16 mouse cellular contexts compared by ENCODE assay signal in the genomic region with DNA sequence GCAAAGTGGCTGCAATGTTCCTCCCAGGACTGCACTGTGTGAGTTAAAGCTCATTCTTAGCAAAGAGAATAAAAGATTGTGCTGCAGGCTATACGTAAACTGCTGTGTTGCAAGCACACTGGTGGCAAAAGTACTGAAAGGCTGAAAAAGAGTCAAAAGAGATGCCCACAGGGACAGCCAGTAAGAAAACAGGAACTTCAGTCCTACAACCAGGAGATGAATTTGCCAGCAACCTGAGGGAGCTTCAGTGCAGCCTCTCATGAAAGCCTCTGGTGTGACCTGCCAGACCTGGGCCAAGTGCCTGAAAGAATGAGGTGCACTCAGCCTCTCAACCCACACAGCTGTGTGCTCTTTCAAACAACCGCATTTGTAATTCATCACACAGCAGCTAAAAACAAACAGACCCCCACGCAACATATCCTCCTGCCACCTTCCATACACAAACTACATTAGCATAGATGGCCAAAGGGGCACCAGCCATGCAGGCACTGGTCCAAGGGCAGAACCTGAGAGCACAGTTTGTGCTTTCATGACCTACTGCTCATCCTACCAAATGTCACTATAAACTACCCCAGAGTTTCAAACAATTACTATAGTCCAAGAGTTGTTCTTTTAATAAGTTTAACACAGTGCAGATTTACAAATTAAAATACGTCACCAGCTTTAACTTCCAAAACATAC. TPM values are rescaled to one million over a fixed set of nuclear protein-coding genes. Genes with fewer than 3 reads are reported as not detected.
DNase-seq lines count a peak whose midpoint lies in the region; ATAC-seq lines count a peak whose summit lies in the region.
"Had no signal": no experiment of that assay in that cellular context is flagged by ENCODE, and none has a peak within 500 bp of the region (broad histone marks: within the 10 kb centered on the region; RNA-seq: fewer than 3 reads in every experiment).

No protein-coding gene starts in this region.

- no peak overlapping the region for H3K4me3 ChIP-seq in embryonic facial prominence, embryonic 13.5 days
- no peak overlapping the region for H3K4me3 ChIP-seq in embryonic facial prominence, embryonic 10.5 days
- H3K4me3 ChIP-seq in kidney, embryonic 15.5 days (replicated peaks), result no peak overlapping the region
- H3K4me3 ChIP-seq in embryonic facial prominence, embryonic 14.5 days (ENCODE audit: low read depth, low read length), result no peak overlapping the region
- no peak overlapping the region for H3K4me3 ChIP-seq in neural tube, embryonic 15.5 days (replicated peaks)
- H3K4me3 ChIP-seq: embryonic facial prominence, embryonic 12.5 days; heart, embryonic 10.5 days; limb, embryonic 12.5 days; myocyte had no signal

- peaks cover 40% of the 10 kb centered on the region for H3K4me1 ChIP-seq in embryonic facial prominence, embryonic 13.5 days
- H3K4me1 ChIP-seq in embryonic facial prominence, embryonic 10.5 days, result peaks cover 25% of the 10 kb centered on the region
- peaks cover 35% of the 10 kb centered on the region for H3K4me1 ChIP-seq in kidney, embryonic 15.5 days
- H3K4me1 ChIP-seq in embryonic facial prominence, embryonic 14.5 days (ENCODE audit: control insufficient read depth, insufficient read depth, low read length), result peaks cover 9% of the 10 kb centered on the region; the same call in 1 of the 2 replicates
- peaks cover 56% of the 10 kb centered on the region for H3K4me1 ChIP-seq in neural tube, embryonic 15.5 days

- no peak overlapping the region for H3K27ac ChIP-seq in embryonic facial prominence, embryonic 13.5 days
- H3K27ac ChIP-seq in embryonic facial prominence, embryonic 10.5 days (replicated peaks), result no peak overlapping the region
- H3K27ac ChIP-seq in kidney, embryonic 15.5 days, result no peak overlapping the region
- 0 out of 2 replicates have a peak overlapping the region, but pooled peaks have one; percentile 15 for H3K27ac ChIP-seq in embryonic facial prominence, embryonic 14.5 days (replicated peaks; ENCODE audit: low read depth, low read length)
- H3K27ac ChIP-seq in neural tube, embryonic 15.5 days (replicated peaks), result no peak overlapping the region; the same call in 1 of the 2 replicates
- H3K27ac ChIP-seq: embryonic facial prominence, embryonic 12.5 days; heart, embryonic 10.5 days; limb, embryonic 12.5 days had no signal

- H3K36me3 ChIP-seq in embryonic facial prominence, embryonic 13.5 days, result peaks cover 5% of the 10 kb centered on the region; the same call in 1 of the 2 replicates
- peaks cover 29% of the 10 kb centered on the region for H3K36me3 ChIP-seq in embryonic facial prominence, embryonic 10.5 days (replicated peaks)
- H3K36me3 ChIP-seq in kidney, embryonic 15.5 days, result peaks cover 7% of the 10 kb centered on the region
- peaks cover 8% of the 10 kb centered on the region; the same call in 1 of the 2 replicates for H3K36me3 ChIP-seq in embryonic facial prominence, embryonic 14.5 days (ENCODE audit: control insufficient read depth, insufficient read depth, low read length)
- H3K36me3 ChIP-seq in neural tube, embryonic 15.5 days, result no peaks in the 10 kb centered on the region; the same call in 1 of the 2 replicates

- WGBS in embryonic facial prominence, embryonic 13.5 days, result 77% methylated on average over 4 of the region's 4 CpGs
- 83% methylated on average over 4 of the region's 4 CpGs for WGBS in embryonic facial prominence, embryonic 10.5 days
- WGBS in kidney, embryonic 15.5 days, result 65% methylated on average over 4 of the region's 4 CpGs
- 60% methylated on average over 4 of the region's 4 CpGs for WGBS in embryonic facial prominence, embryonic 14.5 days
- WGBS in neural tube, embryonic 15.5 days, result 60% methylated on average over 4 of the region's 4 CpGs

- ATAC-seq in embryonic facial prominence, embryonic 13.5 days (ENCODE audit: insufficient number of reproducible peaks, insufficient read depth, low FRiP score, low TSS enrichment, low read depth), result no peak
- no peak for ATAC-seq in kidney, embryonic 15.5 days (replicated peaks; ENCODE audit: low FRiP score)
- no peak for ATAC-seq in embryonic facial prominence, embryonic 14.5 days (ENCODE audit: low read depth)
- ATAC-seq in megakaryocyte, adult 5-6 weeks (ENCODE audit: poor library complexity, severe bottlenecking), result peak; percentile 47
- ATAC-seq in neural tube, embryonic 15.5 days (ENCODE audit: low FRiP score), result no peak
- ATAC-seq: forebrain, postnatal 0 days had no signal

- H3K9ac ChIP-seq in embryonic facial prominence, embryonic 13.5 days, result peak overlapping the region; percentile 16; the same call in 1 of the 2 replicates
- H3K9ac ChIP-seq in kidney, embryonic 15.5 days, result no peak overlapping the region
- H3K9ac ChIP-seq in embryonic facial prominence, embryonic 14.5 days (ENCODE audit: low read depth, low read length), result no peak overlapping the region
- no peak overlapping the region for H3K9ac ChIP-seq in neural tube, embryonic 15.5 days (replicated peaks)
- H3K9ac ChIP-seq: embryonic facial prominence, embryonic 12.5 days; forebrain, postnatal 0 days; limb, embryonic 12.5 days had no signal

- H3K4me2 ChIP-seq in embryonic facial prominence, embryonic 13.5 days, result no peak overlapping the region
- H3K4me2 ChIP-seq in kidney, embryonic 15.5 days, result no peak overlapping the region
- no peak overlapping the region for H3K4me2 ChIP-seq in embryonic facial prominence, embryonic 14.5 days (ENCODE audit: low read depth, low read length)
- H3K4me2 ChIP-seq in neural tube, embryonic 15.5 days, result no peak overlapping the region
- H3K4me2 ChIP-seq: embryonic facial prominence, embryonic 12.5 days; limb, embryonic 12.5 days had no signal

- DNase-seq in embryonic facial prominence, embryonic 10.5 days (ENCODE audit: low spot score), result no peak
- peak; percentile 35 to 55 for DNase-seq in kidney, postnatal 25 days
- no peak for DNase-seq in embryonic facial prominence, embryonic 14.5 days (ENCODE audit: low spot score)
- no peak for DNase-seq in frontal cortex, postnatal 25 days (ENCODE audit: low spot score in 2 of 2)
- DNase-seq: adrenal gland, adult 2 months; cerebellum, postnatal 14 days; forebrain, postnatal 0 days; layer of hippocampus, postnatal 36 days had no signal

- no peaks in the 10 kb centered on the region for H3K27me3 ChIP-seq in embryonic facial prominence, embryonic 13.5 days
- H3K27me3 ChIP-seq in embryonic facial prominence, embryonic 10.5 days (replicated peaks; ENCODE audit: low read depth, poor library complexity, severe bottlenecking), result no peaks in the 10 kb centered on the region
- no peaks in the 10 kb centered on the region for H3K27me3 ChIP-seq in kidney, embryonic 15.5 days
- H3K27me3 ChIP-seq in embryonic facial prominence, embryonic 14.5 days (replicated peaks; ENCODE audit: control insufficient read depth, insufficient read depth, low read length), result no peaks in the 10 kb centered on the region
- no peaks in the 10 kb centered on the region for H3K27me3 ChIP-seq in neural tube, embryonic 15.5 days (replicated peaks)
- H3K27me3 ChIP-seq: embryonic facial prominence, embryonic 12.5 days; limb, embryonic 12.5 days had no signal

- H3K9me3 ChIP-seq in embryonic facial prominence, embryonic 13.5 days, result no peaks in the 10 kb centered on the region
- no peaks in the 10 kb centered on the region for H3K9me3 ChIP-seq in embryonic facial prominence, embryonic 10.5 days
- no peaks in the 10 kb centered on the region for H3K9me3 ChIP-seq in kidney, embryonic 15.5 days (replicated peaks)
- no peaks in the 10 kb centered on the region for H3K9me3 ChIP-seq in embryonic facial prominence, embryonic 14.5 days (ENCODE audit: control insufficient read depth, low read length)
- H3K9me3 ChIP-seq in neural tube, embryonic 15.5 days (replicated peaks), result no peaks in the 10 kb centered on the region
- H3K9me3 ChIP-seq: embryonic facial prominence, embryonic 12.5 days; heart, embryonic 10.5 days; limb, embryonic 12.5 days had no signal

RNA-seq across cellular contexts. Expression of a gene that starts 23.5 kb away (rescaled TPM):
- polyA plus RNA-seq in embryonic facial prominence, embryonic 13.5 days (2015; fragmentation: Nextera tagmentation; extraction: Ambion mirVana), result 40.9 and 44.1 TPM in 2 replicates
- 41.2 and 49.2 TPM in 2 replicates for polyA plus RNA-seq in embryonic facial prominence, embryonic 10.5 days (2016; fragmentation: Nextera tagmentation; extraction: Ambion mirVana)
- 33.5 and 38.0 TPM in 2 replicates for polyA plus RNA-seq in kidney, embryonic 15.5 days (2015; fragmentation: Nextera tagmentation; extraction: Ambion mirVana)
- polyA plus RNA-seq in embryonic facial prominence, embryonic 14.5 days (2014; fragmentation: Nextera tagmentation; extraction: Ambion mirVana), result 53.5 and 55.0 TPM in 2 replicates
- 86.2 and 87.9 TPM in 2 replicates for total RNA-seq in megakaryocyte, adult 5-6 weeks (2015)
- total RNA-seq in megakaryocyte, adult 5-6 weeks (2017), result 90.5 and 102 TPM in 2 replicates
- polyA plus RNA-seq in neural tube, embryonic 15.5 days (2015; fragmentation: Nextera tagmentation; extraction: Ambion mirVana), result 36.5 and 59.9 TPM in 2 replicates

RNA-seq across cellular contexts. Expression of a gene that starts 44.1 kb away (rescaled TPM):
- polyA plus RNA-seq in embryonic facial prominence, embryonic 13.5 days (2015; fragmentation: Nextera tagmentation; extraction: Ambion mirVana), result 47.9 and 49.8 TPM in 2 replicates
- 51.3 and 54.5 TPM in 2 replicates for polyA plus RNA-seq in embryonic facial prominence, embryonic 10.5 days (2016; fragmentation: Nextera tagmentation; extraction: Ambion mirVana)
- polyA plus RNA-seq in kidney, embryonic 15.5 days (2015; fragmentation: Nextera tagmentation; extraction: Ambion mirVana), result 48.9 and 52.5 TPM in 2 replicates
- polyA plus RNA-seq in embryonic facial prominence, embryonic 14.5 days (2014; fragmentation: Nextera tagmentation; extraction: Ambion mirVana), result 36.5 and 41.2 TPM in 2 replicates
- total RNA-seq in megakaryocyte, adult 5-6 weeks (2015), result 39.2 and 40.0 TPM in 2 replicates
- 34.3 and 56.2 TPM in 2 replicates for total RNA-seq in megakaryocyte, adult 5-6 weeks (2017)
- 45.8 and 47.6 TPM in 2 replicates for polyA plus RNA-seq in neural tube, embryonic 15.5 days (2015; fragmentation: Nextera tagmentation; extraction: Ambion mirVana)

Comparison
In these comparisons a context has a peak if more than half of its experiments do, and no peak if none do; other contexts are left out.
1. DNase-seq: peak in kidney, postnatal 25 days (2 of 2); none in embryonic facial prominence, embryonic 10.5 days (single experiment), embryonic facial prominence, embryonic 14.5 days (single experiment) and frontal cortex, postnatal 25 days (0 of 2).